Mouse (Mus musculus) left cerebral cortex, adult 11 months (tissue): ENCODE measurements around the gene Dbp.
A peak's percentile ranks its signal among the peaks of the same experiment; 100 is the strongest.

Experiments
- DNase-seq: peaks from one replicate; pipeline ENCODE4 v3.0.0; 2022; ENCODE audit warnings: low spot score

Gene Dbp

DNA sequence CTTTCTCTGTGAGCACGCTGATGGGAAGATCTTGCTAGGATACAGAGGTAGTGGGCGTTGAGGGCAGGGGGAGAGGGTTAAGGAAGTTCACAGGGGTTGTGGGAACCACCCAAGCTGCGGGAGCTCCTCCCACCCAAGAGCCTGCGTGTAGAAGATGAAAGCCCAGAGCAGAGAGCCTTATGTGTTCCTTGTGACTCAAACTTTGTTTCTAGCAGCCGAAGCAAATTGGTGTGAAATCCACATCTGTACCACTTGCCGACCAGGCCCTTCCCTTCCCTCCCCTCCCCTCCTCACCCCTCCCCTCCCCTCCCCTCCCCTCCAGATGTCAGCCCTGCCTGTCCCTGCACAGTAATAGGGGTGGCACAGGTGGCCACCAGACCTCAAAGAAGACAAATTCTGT is 9.8 kb upstream of the Dbp start:
- no peak for DNase-seq

DNA sequence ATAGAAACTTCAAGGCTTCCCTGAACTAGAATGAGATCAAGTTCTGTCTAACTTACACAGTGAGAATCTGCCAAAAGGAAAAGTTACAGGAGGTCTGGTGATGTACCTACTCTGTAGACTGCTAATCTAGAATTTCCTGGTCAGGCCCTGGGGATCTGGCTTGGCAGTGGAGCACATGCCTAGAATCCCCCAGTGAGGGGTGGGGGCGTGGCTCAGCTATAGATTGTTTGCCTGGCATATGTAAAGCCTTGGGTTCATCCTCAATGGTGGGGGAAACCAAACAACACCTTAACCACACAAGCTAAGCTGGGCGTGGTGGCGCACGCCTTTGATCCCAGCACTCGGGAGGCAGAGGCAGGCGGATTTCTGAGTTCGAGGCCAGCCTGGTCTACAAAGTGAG is 7.0 kb upstream of the Dbp start:
- DNase-seq, result no peak

DNA sequence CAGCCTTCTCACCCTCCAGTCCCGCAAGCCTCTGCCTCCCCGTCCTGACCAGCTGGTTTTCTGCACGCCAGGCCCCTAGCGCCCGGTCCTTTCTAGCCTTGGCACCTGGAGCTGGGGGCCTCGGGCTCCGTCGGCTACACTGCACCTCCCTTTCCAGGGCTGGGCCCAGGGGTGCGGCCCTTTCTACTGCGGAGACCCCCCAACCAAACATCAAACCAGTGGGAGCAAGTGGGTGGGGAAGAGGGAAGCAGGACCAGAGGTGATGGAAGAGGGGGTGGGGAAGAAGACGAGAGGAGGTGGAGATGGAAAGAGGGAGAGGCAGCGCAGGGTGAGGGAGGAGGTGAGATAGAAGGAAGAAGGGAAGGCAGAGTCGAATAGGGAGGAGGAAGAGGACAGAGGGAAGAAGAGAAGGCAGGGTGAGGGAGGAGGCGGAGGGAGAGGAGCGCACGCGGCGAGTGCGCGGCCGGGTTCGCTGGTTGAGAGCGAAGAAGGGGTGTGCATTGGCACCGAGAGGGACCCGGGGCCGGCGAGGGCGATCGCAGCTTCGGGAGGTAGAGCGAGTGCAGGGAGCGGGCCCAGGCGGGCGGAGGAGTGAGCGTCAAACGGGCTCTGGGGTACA is 5.3 kb upstream of the Dbp start, which contains the start of gene Car11:
TSS of gene Car11 (plus strand) at position 321 of the 619 bp plus-strand sequence.
- no peak for DNase-seq

DNA sequence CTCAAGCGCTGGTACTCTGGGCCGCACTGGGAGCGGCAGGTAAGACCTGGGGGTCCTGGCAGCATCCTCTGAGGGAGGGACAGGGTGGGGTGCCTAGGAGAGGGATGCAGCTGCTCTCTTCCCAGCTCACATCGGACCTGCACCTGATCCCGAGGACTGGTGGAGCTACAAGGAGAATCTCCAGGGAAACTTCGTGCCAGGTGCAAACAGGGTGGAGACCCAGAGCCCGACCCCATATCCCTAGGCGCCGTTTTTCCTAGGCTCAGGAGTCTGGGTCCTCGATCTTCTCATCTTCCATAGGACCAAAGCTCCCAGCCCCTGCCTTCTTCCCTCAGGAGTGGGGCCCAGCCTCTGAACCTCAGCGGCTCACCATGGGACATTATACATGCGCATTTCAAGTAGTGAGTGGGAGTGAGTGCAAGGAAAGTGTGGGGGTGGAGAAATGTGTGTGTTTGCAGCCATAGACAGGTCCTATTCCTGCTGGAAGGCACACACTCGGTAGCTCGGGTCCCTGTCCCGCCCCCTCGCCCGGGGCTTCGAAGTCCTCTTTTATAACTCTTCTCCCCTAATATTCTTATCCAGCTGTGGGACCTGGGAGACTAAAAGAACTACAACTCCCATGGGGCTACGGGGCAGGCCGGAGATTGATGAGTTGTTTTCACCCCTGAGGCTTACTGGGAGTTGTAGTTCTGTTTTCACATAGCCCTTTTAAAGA is 4.4 kb upstream of the Dbp start:
- DNase-seq, result peak; percentile 87

DNA sequence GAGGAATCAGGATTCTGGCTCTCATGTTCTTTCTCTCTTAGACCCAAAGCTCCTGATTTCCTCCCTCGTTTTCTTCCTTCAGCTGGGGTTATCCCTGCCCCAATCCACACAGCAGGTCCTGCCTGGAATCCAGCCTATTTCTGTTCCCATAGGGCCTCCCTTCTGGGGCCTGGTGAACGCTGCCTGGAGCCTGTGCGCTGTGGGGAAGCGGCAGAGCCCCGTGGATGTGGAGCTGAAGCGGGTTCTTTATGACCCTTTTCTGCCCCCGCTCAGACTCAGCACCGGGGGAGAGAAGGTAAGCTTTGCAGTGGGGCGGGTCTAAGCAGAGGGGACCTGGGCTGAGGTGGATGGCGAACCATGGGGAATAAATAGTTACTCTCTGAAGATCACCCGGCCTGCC is 3.8 kb upstream of the Dbp start:
- no peak for DNase-seq

DNA sequence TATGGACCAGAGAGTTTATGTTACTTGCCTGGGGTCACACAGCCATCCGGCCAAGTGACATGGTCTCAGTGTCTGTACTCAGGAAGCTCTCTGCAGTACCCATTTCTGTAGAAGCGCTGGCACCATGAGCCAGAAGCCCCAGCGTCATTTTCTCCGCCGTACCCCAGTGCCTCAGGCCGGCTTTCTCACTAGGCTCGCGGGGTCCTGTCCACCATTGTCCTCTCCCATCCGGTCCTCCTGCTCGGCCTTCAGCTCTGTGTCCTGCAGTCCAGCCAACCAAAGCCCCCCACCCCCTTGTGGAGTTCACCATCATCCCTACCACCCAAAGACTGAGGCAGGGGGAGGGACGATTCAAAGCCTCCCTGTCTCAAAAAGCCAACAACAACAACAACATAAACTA is 3.3 kb upstream of the Dbp start:
- no peak for DNase-seq

DNA sequence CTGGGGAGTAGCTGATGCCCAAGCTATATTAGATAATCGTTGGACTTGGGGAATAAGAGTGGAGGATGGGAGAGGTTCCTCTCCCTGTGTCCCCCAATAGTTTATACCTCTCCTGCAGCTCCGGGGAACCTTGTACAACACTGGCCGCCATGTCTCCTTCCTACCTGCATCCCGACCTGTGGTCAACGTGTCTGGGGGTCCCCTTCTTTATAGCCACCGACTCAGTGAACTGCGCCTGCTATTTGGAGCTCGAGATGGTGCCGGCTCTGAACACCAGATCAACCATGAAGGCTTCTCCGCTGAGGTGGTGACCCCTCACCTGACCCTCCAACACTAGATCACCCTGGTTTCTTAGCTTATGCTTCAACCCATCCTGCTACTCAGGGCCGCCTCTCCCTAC is 2.6 kb upstream of the Dbp start:
- no peak for DNase-seq

DNA sequence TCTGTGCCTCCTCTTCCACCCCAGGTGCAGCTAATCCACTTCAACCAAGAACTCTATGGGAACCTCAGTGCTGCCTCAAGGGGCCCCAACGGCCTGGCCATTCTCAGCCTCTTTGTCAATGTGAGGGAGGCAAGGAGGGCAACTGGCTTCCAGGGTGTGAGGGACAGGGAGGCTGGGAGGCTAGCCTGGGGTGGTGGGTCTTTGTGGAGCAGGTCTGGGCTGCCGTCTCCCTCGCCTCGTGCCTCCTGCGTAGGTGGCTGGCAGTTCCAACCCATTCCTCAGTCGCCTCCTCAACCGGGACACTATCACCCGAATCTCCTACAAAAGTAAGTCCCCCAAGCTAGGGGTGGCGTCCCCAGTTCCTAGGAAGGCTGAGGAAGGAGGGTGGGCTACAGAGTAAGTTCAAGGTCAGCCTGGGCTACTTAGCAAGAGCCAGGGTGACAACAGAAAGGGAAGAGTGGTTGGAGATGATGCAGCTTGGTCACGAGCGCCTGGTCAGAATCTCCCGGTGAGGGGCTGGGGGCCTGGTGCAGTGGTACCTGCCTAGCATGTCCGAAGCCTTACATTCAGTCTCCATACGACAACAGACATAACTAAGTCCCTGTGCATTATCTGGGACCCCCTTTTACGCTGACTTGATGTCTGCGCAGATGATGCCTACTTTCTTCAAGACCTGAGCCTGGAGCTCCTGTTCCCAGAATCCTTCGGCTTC is 1.9 kb upstream of the Dbp start:
- DNase-seq, result no peak

DNA sequence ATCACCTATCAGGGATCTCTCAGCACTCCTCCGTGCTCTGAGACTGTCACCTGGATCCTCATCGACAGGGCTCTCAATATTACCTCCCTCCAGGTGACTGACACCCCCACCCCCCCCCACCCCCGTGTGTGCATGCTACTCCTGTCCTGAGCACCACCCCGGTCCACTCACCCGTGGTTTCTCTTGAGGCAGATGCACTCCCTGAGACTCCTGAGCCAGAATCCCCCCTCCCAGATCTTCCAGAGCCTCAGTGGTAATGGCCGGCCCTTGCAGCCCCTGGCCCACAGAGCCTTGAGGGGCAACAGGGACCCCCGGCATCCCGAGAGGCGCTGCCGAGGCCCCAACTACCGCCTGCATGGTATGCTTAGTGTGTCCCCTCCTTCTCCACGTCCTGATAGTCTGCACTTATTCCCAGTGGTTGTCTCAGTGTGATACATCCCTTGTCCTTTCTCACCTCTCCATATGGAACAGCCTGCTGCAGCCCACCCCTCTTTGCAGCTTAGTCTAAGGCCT is 1.3 kb upstream of the Dbp start:
- DNase-seq, result no peak

DNA sequence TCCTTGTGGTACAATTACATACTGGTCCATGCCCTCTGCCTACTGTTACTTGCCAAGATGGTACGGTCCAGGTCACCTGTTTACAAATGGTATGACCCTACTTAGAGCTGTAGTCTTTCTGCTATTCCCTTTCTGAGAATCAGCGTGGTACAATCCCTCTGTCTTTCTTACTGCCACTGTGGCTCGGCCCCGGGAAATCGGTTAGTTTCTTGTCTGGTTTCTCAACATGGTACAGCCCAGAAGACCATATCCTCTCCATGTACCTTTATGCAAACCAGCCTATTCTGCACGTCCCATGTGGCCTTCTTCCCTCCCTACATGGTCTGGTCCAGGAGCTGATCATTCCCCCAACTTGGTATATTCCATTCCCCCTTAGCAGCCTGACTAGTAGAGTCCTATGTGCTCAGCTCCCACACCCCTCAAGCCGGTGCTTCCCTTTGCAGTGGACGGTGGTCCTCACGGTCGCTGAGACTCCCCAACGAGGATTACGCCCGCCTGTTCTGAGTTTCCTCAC is 785 bp upstream of the Dbp start:
- peak; percentile 89 for DNase-seq

DNA sequence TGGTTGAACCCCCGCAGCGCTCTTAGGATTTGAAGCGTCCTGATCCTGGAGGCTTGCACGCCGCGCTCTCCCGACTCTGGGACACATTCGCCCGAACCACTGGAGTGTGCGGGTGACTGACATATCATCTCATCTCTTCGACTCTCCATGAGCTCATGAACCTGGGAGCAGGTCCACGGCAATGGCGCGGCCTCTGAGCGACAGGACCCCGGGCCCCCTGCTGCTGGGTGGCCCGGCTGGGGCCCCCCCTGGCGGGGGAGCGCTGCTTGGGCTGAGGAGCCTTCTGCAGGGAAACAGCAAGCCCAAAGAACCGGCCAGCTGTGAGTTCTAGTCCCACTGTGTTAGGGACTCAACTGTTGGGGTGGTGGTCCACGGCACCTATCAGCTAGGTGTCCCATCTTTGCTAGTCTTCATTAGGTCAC is 566 bp downstream of the Dbp start:
- DNase-seq, result no peak

DNA sequence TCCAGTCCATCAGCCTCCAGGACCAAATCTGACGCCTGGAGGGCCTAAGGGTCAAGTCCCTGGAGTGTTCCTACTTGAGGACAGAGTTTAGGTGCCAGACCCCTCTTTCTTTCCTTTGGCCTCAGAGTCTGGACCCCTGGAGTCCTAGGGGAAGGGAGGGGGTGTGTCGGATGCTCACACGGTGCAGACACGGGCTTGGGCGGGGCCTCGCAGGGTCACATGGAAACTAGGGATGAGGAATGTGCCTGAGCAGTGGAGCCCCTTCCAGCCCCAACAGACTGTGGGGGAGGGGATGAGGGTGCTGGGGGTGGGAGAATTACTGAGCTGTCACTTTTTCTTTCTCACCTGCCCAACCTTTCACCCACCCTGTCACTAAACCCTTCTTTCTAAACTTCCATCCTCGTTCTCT is 989 bp downstream of the Dbp start:
- peak; percentile 87 for DNase-seq

DNA sequence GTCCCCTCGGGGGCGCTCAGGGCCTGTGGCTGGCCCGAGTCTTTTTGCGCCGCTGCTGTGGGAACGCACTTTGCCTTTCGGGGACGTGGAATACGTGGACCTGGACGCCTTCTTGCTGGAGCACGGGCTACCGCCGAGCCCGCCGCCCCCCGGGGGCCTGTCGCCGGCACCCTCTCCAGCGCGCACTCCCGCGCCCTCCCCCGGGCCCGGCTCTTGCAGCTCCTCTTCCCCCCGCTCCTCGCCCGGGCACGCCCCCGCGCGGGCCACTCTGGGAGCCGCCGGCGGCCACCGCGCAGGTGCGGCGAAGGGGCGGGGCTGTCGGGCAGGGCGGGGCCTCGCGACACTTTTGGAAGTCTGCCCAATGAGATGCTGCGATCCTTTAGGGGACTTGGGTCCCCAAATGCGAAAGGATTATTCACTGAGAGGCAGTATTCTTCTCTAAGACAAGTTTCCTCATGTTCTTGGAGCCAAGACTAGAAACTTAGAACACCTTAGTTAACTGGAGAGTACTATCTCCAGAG is 1.9 kb downstream of the Dbp start:
- DNase-seq, result peak; percentile 84

DNA sequence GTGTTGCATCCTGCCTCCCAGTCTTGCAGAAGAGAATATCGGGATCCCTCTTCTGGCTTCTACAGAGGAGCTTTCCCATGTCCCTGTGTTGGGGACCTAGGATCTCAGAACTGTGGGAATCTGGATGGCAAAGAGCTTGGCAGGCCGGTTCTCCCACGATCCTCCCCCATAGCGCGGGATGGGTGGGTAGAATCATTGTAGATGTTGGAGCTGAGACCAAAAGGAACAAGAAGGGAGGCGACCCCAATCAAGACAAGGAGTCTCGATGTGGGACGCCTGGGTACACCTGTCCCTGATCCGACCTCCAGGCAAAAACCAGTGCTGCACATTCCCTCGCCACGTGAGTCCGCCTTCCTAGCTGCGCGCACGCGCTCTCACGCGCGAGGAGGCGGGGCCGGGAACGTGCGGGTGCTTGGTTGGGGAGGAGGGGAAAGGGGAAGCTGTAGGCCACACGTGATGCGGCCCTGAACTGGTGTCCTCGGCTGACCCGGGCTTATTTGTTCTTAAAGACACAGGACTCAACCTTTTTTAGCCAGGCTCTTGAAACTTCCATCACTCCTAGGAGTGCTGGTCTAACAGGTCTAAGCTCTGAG is 2.6 kb downstream of the Dbp start:
- DNase-seq, result peak; percentile 94

DNA sequence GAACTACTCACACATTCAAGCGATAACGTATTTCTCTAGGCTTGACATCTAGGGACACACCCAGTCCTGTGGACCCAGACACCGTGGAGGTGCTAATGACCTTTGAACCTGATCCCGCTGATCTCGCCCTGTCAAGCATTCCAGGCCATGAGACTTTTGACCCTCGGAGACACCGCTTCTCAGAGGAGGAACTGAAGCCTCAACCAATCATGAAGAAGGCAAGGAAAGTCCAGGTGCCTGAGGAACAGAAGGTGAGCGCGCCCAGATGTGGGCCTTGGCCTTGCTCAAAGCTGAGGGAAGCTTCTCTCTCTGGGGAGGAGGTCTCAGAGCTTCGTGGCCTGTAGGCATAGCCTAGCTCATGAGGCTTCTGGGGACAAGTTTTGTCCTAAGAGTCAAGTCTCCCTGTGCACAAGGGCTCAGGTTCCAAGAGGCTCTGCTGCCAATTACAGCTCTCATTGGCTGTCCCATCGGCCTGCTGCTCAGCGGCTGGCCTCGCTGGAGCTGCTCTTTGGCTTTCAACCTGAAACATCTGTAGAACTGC is 3.4 kb downstream of the Dbp start:
- no peak for DNase-seq

DNA sequence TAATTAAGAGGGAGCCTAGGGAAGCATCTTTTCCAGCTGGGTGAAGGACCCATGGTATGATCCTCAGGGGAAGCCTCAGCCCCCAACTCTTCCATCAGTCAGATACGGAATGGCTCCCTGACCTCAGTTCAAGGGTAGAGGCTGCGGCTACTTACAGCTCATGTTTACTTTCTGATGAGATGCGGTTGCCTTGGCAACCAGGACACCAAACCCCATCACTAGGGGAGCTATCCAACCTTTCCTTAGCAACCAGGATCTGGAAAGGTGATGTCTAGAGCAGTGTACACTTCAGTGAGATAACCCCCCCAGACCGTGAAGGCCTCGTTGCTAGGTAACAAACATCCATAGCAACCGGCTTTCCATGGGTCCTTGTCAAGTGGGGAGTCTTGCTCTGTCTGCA is 4.1 kb downstream of the Dbp start:
- no peak for DNase-seq

DNA sequence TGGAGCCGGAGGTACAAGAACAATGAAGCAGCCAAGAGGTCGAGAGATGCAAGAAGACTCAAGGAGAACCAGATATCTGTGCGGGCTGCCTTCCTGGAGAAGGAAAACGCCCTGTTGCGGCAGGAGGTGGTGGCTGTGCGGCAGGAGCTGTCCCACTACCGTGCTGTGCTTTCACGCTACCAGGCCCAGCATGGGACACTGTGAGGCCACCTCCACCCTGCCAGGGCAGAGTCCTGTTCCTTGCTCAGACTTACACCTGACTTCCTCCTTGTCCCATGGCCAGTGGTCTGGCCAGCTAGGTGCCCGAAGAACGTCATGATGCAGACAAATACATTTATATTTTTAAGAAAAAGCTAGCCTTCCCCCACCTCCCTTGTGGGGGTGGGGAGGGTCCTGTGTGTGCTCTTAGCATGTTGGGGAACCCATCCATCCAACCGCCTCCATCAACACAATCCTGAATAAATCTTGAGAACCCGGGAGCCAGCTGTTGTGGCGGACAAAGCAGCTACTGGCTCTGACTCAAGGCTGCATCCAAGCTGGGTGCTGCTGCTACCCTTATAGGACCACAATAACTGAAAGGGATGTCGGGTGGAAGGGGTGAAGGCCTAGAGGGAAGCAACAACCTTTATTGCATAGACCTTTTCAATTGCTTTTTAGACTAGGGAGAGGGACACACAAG is 4.9 kb downstream of the Dbp start:
- DNase-seq, result no peak

DNA sequence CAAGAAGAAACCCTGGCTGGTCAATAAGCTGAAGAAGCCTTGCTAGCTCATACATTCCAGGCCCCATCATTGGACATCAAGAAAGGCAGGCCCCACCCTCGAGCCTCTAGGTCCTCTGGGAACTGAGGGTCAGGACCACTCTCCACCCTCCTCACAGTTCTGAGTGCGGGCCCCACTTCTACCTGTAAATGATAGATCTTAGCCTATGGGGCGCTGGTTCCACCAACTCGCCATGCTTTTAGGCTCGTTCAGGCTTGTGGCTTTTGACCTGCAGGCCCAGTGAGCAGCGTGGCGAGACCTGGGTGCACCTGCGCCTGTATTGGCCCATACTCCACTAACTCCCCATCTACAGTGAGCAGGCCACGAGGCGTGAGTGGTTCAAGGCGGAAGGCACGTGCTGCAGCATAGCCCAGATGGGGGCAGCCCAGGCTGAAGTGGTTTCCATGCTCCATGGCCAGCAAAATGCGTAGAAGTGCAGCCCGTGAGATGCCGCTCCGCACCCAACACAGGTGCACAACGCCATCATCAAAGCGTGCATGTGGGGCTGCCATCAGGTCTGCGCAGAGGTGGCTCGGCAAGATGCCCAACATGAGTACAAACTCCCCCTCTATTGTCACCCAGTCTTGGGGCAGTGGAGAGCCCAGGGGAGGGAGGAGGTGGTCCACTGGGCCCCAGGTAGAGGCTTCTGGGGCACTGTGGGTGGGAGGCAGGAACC is 5.7 kb downstream of the Dbp start:
- no peak for DNase-seq

DNA sequence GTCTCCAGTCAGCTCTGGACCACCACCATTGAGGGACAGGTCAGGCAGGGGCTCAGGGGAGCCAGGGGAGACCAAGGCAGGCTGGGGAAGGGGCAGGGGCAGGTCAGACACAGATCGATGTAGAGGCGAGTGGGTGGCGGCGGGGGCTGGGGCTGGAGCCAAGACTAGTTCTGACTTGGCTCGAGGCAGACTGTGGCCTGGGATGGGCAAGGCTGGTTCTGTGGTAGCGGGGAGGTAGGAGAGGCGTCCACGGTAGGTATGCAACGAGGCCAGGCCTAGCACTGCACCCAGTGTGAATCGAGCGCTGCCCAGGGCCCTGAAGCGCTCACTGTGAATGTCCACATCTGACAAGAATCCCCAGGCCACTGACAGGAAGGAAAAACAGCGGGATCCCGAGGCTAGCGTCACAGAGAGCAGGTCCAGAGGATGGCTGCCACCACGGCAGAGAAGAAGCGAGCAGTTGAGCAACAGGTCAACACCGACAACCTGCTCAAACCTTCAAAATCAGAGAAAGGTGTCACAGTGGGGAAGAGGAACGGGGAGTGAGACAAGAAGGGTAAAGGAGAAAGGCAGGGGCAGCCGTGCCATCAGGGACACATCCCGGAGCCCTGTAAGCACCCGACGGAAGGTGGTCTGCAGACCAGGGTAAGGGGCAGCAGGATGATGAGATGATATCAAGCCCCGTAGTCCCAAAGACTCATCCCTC is 6.6 kb downstream of the Dbp start:
- no peak for DNase-seq
